Mouse (Mus musculus) embryo, embryonic 11 days (tissue): ENCODE measurements around the gene Rsph10b.

Experiments used
- DNase-seq: peaks from one replicate; pipeline ENCODE4 v3.0.0-alpha.2; 2015

Rsph10b gene

GRCm38 (mm10) chr5:143941588-143941987, 8.8 kb downstream of the Rsph10b start:
- no peak for DNase-seq

GRCm38 (mm10) chr5:143943231-143944125, 10.6 kb downstream of the Rsph10b start:
- no peak for DNase-seq

GRCm38 (mm10) chr5:143948361-143948760, 15.5 kb downstream of the Rsph10b start:
- no peak for DNase-seq

GRCm38 (mm10) chr5:143950016-143950415, 17.2 kb downstream of the Rsph10b start:
- no peak for DNase-seq

GRCm38 (mm10) chr5:143957101-143957500, 24.3 kb downstream of the Rsph10b start:
- DNase-seq: no peak

- no peak for DNase-seq
Measured at GRCm38 (mm10) chr5:143959551-143959950, 26.7 kb downstream of the Rsph10b start.

- no peak for DNase-seq
Measured at GRCm38 (mm10) chr5:143961176-143961575, 28.3 kb downstream of the Rsph10b start.

- DNase-seq: no peak
Measured at GRCm38 (mm10) chr5:143965586-143966345, 32.9 kb downstream of the Rsph10b start.

- DNase-seq: no peak
Measured at GRCm38 (mm10) chr5:143966671-143967070, 33.8 kb downstream of the Rsph10b start.

- no peak for DNase-seq
Measured at GRCm38 (mm10) chr5:143972628-143973027, 39.8 kb downstream of the Rsph10b start.

GRCm38 (mm10) chr5:143974931-143975630, 42.2 kb downstream of the Rsph10b start:
- peak; percentile 73 for DNase-seq

- DNase-seq: no peak
Measured at GRCm38 (mm10) chr5:143975631-143975933, 42.7 kb downstream of the Rsph10b start.

GRCm38 (mm10) chr5:143976232-143976631, 43.4 kb downstream of the Rsph10b start:
- no peak for DNase-seq

GRCm38 (mm10) chr5:143976726-143977431, 44.0 kb downstream of the Rsph10b start:
- DNase-seq: no peak

- peak; percentile 19 for DNase-seq
Measured at GRCm38 (mm10) chr5:143980858-143981257, 48.0 kb downstream of the Rsph10b start.

GRCm38 (mm10) chr5:143982361-143982760, 49.5 kb downstream of the Rsph10b start:
- DNase-seq: no peak

GRCm38 (mm10) chr5:143985381-143985780, 52.5 kb downstream of the Rsph10b start:
- DNase-seq: no peak

GRCm38 (mm10) chr5:143987596-143987995, 54.8 kb downstream of the Rsph10b start:
- DNase-seq: no peak

GRCm38 (mm10) chr5:143989046-143989445, 56.2 kb downstream of the Rsph10b start:
- no peak for DNase-seq

GRCm38 (mm10) chr5:143990086-143990485, 57.3 kb downstream of the Rsph10b start:
- DNase-seq: no peak

GRCm38 (mm10) chr5:143992661-143993060, 59.8 kb downstream of the Rsph10b start:
- no peak for DNase-seq

GRCm38 (mm10) chr5:143993260-143993659, 60.4 kb downstream of the Rsph10b start:
- no peak for DNase-seq

GRCm38 (mm10) chr5:143993849-143994248, 61.0 kb downstream of the Rsph10b start:
- no peak for DNase-seq
